Comparison of ENCODE assay signal across 8 mouse cellular contexts in the genomic region with DNA sequence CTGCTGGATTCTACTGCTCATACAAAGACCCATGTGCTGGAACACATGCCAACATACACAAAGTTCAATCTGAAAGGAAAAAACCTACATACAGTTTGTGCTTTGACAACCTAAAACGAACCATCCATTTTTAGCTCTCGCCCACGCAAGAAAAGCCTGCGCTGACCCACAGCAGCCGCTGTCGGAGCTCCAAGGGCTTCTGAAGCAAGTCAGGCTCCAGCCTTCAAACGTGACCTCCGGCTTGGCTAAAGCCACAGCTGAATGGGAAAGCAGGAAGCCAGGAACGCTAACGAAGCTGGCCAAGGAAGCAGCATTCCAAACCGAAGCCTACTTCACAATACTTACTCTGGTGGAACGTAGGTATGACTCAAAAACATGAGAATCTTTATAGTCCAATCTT.
DNase-seq lines count a peak whose midpoint lies in the region; ATAC-seq lines count a peak whose summit lies in the region.

No protein-coding gene starts in this region.

- no peak for ATAC-seq in heart, embryonic 16.5 days (replicated peaks; ENCODE audit: extremely low read depth, insufficient read depth, low FRiP score)
- 0 out of 2 replicates have a peak, but pooled peaks have one; percentile 17 for ATAC-seq in lung, embryonic 16.5 days (ENCODE audit: low read depth)

- no peak overlapping the region for H3K4me3 ChIP-seq in heart, embryonic 16.5 days (ENCODE audit: low read length)
- H3K4me3 ChIP-seq in lung, embryonic 16.5 days (ENCODE audit: low read length): no peak overlapping the region

- DNase-seq in cerebellum, adult 11-12 months: peak; percentile 44
- DNase-seq in cerebellum, postnatal 4 days (ENCODE audit: low spot score in 2 of 2): no peak
- DNase-seq in cerebellum, postnatal 10 days: peak; percentile 59
- DNase-seq in urinary bladder, postnatal 10 days (ENCODE audit: low spot score): no peak
- no peak for DNase-seq in layer of hippocampus, postnatal 10 days (ENCODE audit: low spot score in 2 of 2)
- no peak for DNase-seq in spleen, postnatal 4 days (ENCODE audit: low spot score in 2 of 2)

- 32% methylated on average over 12 of the region's 12 CpGs for WGBS in heart, embryonic 16.5 days
- 57% methylated on average over 12 of the region's 12 CpGs for WGBS in lung, embryonic 16.5 days

- no peaks in the 10 kb centered on the region for H3K27me3 ChIP-seq in heart, embryonic 16.5 days (ENCODE audit: control insufficient read depth, insufficient read depth, low read length)
- H3K27me3 ChIP-seq in lung, embryonic 16.5 days (ENCODE audit: control insufficient read depth, insufficient read depth, low read depth, low read length): no peaks in the 10 kb centered on the region

- peak overlapping the region; percentile 41 for H3K4me2 ChIP-seq in heart, embryonic 16.5 days (ENCODE audit: low read depth, low read length)
- H3K4me2 ChIP-seq in lung, embryonic 16.5 days (ENCODE audit: low read depth, low read length): no peak overlapping the region

- H3K9ac ChIP-seq in heart, embryonic 16.5 days (ENCODE audit: low read length): peak overlapping the region; percentile 34; the same call in 1 of the 2 replicates
- 0 out of 2 replicates have a peak overlapping the region, but pooled peaks have one; percentile 20 for H3K9ac ChIP-seq in lung, embryonic 16.5 days (ENCODE audit: low read length)

- H3K36me3 ChIP-seq in heart, embryonic 16.5 days (ENCODE audit: control insufficient read depth, insufficient read depth): peaks cover 3% of the 10 kb centered on the region; the same call in 1 of the 2 replicates
- H3K36me3 ChIP-seq in lung, embryonic 16.5 days (ENCODE audit: control insufficient read depth, insufficient read depth, low read length): no peaks in the 10 kb centered on the region

- H3K27ac ChIP-seq in heart, embryonic 16.5 days (ENCODE audit: low read length): peak overlapping the region; percentile 47
- H3K27ac ChIP-seq in lung, embryonic 16.5 days (ENCODE audit: low read length): peak overlapping the region; percentile 22; the same call in 1 of the 2 replicates

- peaks cover 23% of the 10 kb centered on the region for H3K4me1 ChIP-seq in heart, embryonic 16.5 days (ENCODE audit: control insufficient read depth, insufficient read depth, low read length)
- H3K4me1 ChIP-seq in lung, embryonic 16.5 days (replicated peaks; ENCODE audit: control insufficient read depth, insufficient read depth, low read length): peaks cover 15% of the 10 kb centered on the region

- H3K9me3 ChIP-seq in heart, embryonic 16.5 days (replicated peaks; ENCODE audit: control insufficient read depth, low read length): no peaks in the 10 kb centered on the region
- no peaks in the 10 kb centered on the region for H3K9me3 ChIP-seq in lung, embryonic 16.5 days (ENCODE audit: control insufficient read depth, low read length)

Comparison
In these comparisons a context has a peak if more than half of its experiments do, and no peak if none do; other contexts are left out.
1. DNase-seq: peak in cerebellum, adult 11-12 months (single experiment) and cerebellum, postnatal 10 days (2 of 2); none in cerebellum, postnatal 4 days (0 of 2), urinary bladder, postnatal 10 days (single experiment), layer of hippocampus, postnatal 10 days (0 of 2) and spleen, postnatal 4 days (0 of 2).